Mouse (Mus musculus): ENCODE measurements around the gene Bmp6.

DNA sequence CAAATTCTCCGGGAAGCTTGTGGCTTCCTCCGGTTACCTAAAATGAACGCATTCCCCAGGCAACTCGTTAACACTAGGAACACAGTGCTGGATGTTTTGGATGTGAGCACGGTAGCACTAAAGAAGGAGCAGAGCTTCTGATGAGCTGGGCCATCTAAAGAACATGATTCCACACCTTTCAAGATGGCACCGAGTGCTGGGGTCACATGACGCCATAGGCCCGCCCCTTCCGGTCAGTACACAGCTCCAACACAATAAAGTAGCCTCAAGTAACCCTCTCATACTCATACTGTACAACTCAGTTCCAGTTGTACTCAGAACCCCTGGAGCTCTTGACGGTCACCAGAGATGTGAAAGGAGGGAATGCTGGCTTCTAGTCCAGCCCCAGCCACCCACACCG, 171.7 kb downstream of the Bmp6 start:
- TF ChIP-seq CTCF (IDR thresholded peaks at IDR 0.05; ENCODE audit: extremely low read depth, insufficient read depth, insufficient read length, insufficient replicate concordance) (no peak), POLR2A (IDR thresholded peaks at IDR 0.05; ENCODE audit: low read depth, low read length) (no peak)
